Mouse (Mus musculus) stomach, postnatal 0 days (tissue): ENCODE data around the gene Tbca.

Experiments used
- CTCF ChIP-seq: IDR thresholded peaks from 2 replicates; pipeline ENCODE4 v1.5.1; 2016; ENCODE audit warnings: antibody characterized with exemption, low read depth, mild to moderate bottlenecking, moderate library complexity
- EP300 ChIP-seq: optimal IDR thresholded peaks from 2 replicates; pipeline ENCODE3; 2016; ENCODE audit warnings: antibody characterized with exemption

DNA sequence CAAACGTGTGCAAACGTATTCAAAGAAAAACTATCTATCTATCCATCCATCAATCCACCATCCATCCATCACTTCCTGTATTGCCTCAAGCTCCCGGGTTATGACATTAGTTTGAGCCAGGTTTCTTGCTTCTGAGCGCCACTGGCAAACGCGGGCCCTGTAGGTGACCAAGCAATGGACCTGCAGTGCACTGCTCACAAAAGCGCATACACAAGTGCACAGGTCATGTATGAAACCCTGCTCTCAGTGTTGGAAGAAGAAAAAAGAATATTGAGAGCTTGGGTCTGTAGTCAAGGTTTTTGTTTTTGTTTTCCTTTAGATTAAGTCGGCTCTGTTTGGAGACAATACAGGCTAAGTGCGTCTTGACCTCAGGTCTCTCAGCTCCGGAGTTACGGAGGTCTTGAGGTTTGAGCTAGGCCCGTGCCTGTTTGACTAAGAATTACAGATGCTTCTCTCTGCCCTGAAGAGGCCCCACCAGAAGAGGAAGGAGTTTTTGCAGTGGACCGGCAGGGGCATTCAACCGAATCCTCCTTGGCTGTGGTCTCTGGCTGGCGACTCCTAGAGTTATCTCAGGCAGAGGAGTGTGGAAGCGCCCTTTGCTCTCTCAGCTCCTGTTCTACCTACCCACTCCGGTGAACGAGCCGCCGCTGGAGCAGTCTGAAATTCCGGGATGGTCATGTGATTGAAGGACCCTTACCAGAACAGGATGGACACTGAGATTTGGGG lies 81.9 kb downstream of the Tbca start:
- TF ChIP-seq CTCF = no peak
- TF ChIP-seq EP300 = no peak
